Mouse (Mus musculus) adrenal gland, postnatal 10 days (tissue): ENCODE measurements around the gene Ano7. TPM values are rescaled to one million over a fixed set of nuclear protein-coding genes. Genes with fewer than 3 reads are reported as not detected.
"Not testable (repeated sequence)": the region's sequence is repeated elsewhere in the genome, so short reads cannot be mapped to it uniquely, and the experiment has no call there.

Experiments used
- DNase-seq: peaks from one replicate; pipeline ENCODE4 v3.0.0; 2021; ENCODE audit warnings: mixed read lengths
- microRNA-seq: library from miRNA; unstranded; fragments of <30 nt; microRNA quantifications from one replicate; pipeline ENCODE4 v1.2.0, GENCODE M21; 2021
- total RNA-seq, 2 experiments: library from RNA; stranded (reverse); gene quantifications; 2 replicates each; pipeline ENCODE4 v1.2.3; 2021

Ano7 gene
- total RNA-seq, 2 experiments from 2014 or later: not detected

DNA sequence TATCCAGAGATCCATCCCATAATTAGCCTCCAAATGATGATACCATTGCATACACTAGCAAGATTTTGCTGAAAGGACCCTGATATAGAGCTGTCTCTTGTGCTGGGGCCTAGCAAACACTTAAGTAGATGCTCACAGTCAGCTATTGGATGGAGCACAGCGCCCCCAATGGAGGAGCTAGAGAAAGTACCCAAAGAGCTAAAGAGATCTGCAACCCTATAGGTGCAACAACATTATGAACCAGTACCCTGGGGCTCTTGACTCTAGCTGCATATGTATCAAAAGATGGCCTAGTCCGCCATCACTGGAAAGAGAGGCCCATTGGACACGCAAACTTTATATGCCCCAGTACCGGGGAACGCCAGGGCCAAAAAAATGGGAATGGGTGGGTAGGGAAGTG lies 76.4 kb downstream of the Ano7 start:
- DNase-seq: not testable (repeated sequence)

DNA sequence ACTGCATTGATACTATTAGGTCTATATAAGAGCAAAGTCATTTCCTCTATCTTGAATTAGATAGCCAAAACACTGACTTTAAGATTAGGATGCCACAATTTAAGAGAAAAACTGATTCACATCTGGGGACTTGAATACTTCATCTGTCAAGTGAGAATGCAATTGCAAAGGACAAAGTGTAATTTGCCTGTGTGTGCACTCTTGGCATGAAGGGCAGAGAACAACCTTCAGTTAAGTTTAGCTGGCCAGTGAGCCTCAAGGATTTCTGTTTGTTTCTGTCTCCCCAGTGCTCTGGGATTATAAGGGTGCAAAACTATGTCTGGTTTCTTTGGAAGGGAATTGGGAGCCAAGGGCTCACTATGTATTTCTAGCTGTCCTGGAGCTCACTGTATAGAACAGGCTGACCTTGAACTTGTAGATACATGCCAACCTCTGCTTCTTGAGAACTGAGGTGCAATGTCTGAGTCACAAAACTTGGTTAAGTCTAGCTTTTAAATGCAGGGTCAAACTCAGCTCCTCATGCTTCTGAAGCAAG lies 80.1 kb downstream of the Ano7 start:
- DNase-seq: peak; percentile 42

Small RNAs within 50 kb of the gene (microRNA-seq; reads per million reads assigned to microRNA genes)
- gene Mir6345 (not detected), gene Mir6902 (not detected)

Other genes starting within 250 kb of the Ano7 start
- 10 to 100 TPM; 20.0 to 46.3 TPM for gene Agxt, start 238.7 kb upstream of the Ano7 start, total RNA-seq
- not detected for gene 2310007B03Rik, start 213.0 kb upstream of the Ano7 start, total RNA-seq
- under 1 TPM; 0.06 to 0.15 TPM for gene Crocc2, start 205.2 kb upstream of the Ano7 start, total RNA-seq
- gene Sned1, start 138.1 kb upstream of the Ano7 start, total RNA-seq: 10 to 100 TPM; 17.3 to 22.5 TPM
- gene Mterf4, start 68.0 kb upstream of the Ano7 start, total RNA-seq: 10 to 100 TPM; 32.8 to 37.4 TPM
- 10 to 100 TPM; 25.1 to 28.9 TPM for gene Ppp1r7, start 31.1 kb upstream of the Ano7 start, total RNA-seq
- gene Pask, start 30.4 kb upstream of the Ano7 start, total RNA-seq: 1 to 10 TPM; 6.1 to 6.5 TPM
- 100 to 1,000 TPM; 310 to 325 TPM for gene Hdlbp, start 104.9 kb downstream of the Ano7 start, total RNA-seq
- 10 to 100 TPM; 17.7 to 20.1 TPM for gene Farp2, start 138.1 kb downstream of the Ano7 start, total RNA-seq